Mouse (Mus musculus) embryonic facial prominence, embryonic 10.5 days (tissue): Measurements from ENCODE around the gene Intu. TPM values are rescaled to one million over a fixed set of nuclear protein-coding genes. Genes with fewer than 3 reads are reported as not detected.

Experiments used
- DNase-seq: peaks from one replicate; pipeline ENCODE4 v3.0.0-alpha.2; 2017; ENCODE audit warnings: low spot score
- H3K27ac ChIP-seq: fragments of 300-500 bp; sonication (generic); replicated peaks from 2 replicates; pipeline ENCODE4 v1.5.1; 2016; ENCODE audit warnings: mild to moderate bottlenecking
- H3K27me3 ChIP-seq: fragments of 300-500 bp; sonication (generic); replicated peaks from 2 replicates; pipeline ENCODE4 v1.6.1; 2016; ENCODE audit warnings: low read depth, mild to moderate bottlenecking; ENCODE audit not compliant: poor library complexity, severe bottlenecking
- H3K36me3 ChIP-seq: fragments of 300-500 bp; sonication (generic); replicated peaks from 2 replicates; pipeline ENCODE4 v1.6.1; 2016; ENCODE audit warnings: mild to moderate bottlenecking, moderate library complexity
- H3K4me1 ChIP-seq: fragments of 300-500 bp; sonication (generic); 2 replicates; pipeline ENCODE4 v1.6.1; 2016
- H3K4me3 ChIP-seq: fragments of 300-500 bp; sonication (generic); 2 replicates; pipeline ENCODE4 v1.5.1; 2016; ENCODE audit warnings: mild to moderate bottlenecking, moderate library complexity
- H3K9me3 ChIP-seq: fragments of 300-500 bp; sonication (generic); 2 replicates; pipeline ENCODE4 v1.6.1; 2016; ENCODE audit warnings: mild to moderate bottlenecking
- WGBS: fragments of 180-500 bp; shearing (Covaris S2); methylation state at CpG from one replicate; pipeline ENCODE4 v1.1.7; 2016; 5-methylcytosine and 5-hydroxymethylcytosine counted together
- polyA plus RNA-seq: library from polyadenylated mRNA; unstranded; fragments of >200 nt; fragmentation: Nextera tagmentation; extraction: Ambion mirVana; gene quantifications from 2 replicates; pipeline ENCODE4 v1.2.1, GENCODE M21; 2016

Intu gene
- polyA plus RNA-seq, 1 experiment from 2014 or later = 6.0 TPM

- DNase-seq = no peak
- 86% methylated on average over 3 of the region's 3 CpGs for WGBS
- no peak overlapping the region for H3K4me3 ChIP-seq
- H3K9me3 ChIP-seq = no peaks in the 10 kb centered on the region
- H3K36me3 ChIP-seq = no peaks in the 10 kb centered on the region
- no peaks in the 10 kb centered on the region for H3K27me3 ChIP-seq
- H3K27ac ChIP-seq = no peak overlapping the region
- 0 out of 2 replicates have a peak, but pooled peaks cover 1% of the 10 kb centered on the region for H3K4me1 ChIP-seq
Observed at GRCm38 (mm10) chr3:40518240-40518639, 12.8 kb upstream of the Intu start.

- H3K27me3 ChIP-seq = no peaks in the 10 kb centered on the region
- H3K27ac ChIP-seq = no peak overlapping the region
- no peaks in the 10 kb centered on the region for H3K9me3 ChIP-seq
- 79% methylated on average over 3 of the region's 3 CpGs for WGBS
- H3K4me1 ChIP-seq = 0 out of 2 replicates have a peak, but pooled peaks cover 3% of the 10 kb centered on the region
- no peaks in the 10 kb centered on the region for H3K36me3 ChIP-seq
- DNase-seq = no peak
- no peak overlapping the region for H3K4me3 ChIP-seq
Observed at GRCm38 (mm10) chr3:40519555-40519954, 11.5 kb upstream of the Intu start.

- H3K27ac ChIP-seq = no peak overlapping the region
- H3K27me3 ChIP-seq = no peaks in the 10 kb centered on the region
- no peak for DNase-seq
- no peaks in the 10 kb centered on the region for H3K36me3 ChIP-seq
- no peaks in the 10 kb centered on the region for H3K9me3 ChIP-seq
- no peak overlapping the region for H3K4me3 ChIP-seq
- WGBS = 94% methylated on average over 3 of the region's 3 CpGs
- H3K4me1 ChIP-seq = 0 out of 2 replicates have a peak, but pooled peaks cover 3% of the 10 kb centered on the region
Observed at GRCm38 (mm10) chr3:40520567-40520966, 10.5 kb upstream of the Intu start.

GRCm38 (mm10) chr3:40522446-40522845 is 8.6 kb upstream of the Intu start:
- no peak for DNase-seq
- Histone ChIP-seq H3K27ac (no peak overlapping the region), H3K27me3 (peaks cover 10% of the 10 kb centered on the region), H3K36me3 (no peaks in the 10 kb centered on the region), H3K4me1 (0 out of 2 replicates have a peak, but pooled peaks cover 3% of the 10 kb centered on the region), H3K4me3 (no peak overlapping the region), H3K9me3 (no peaks in the 10 kb centered on the region)
- WGBS = 39% methylated on average over 6 of the region's 6 CpGs

GRCm38 (mm10) chr3:40522846-40523245 is 8.2 kb upstream of the Intu start:
- Histone ChIP-seq H3K4me1 (0 out of 2 replicates have a peak, but pooled peaks cover 3% of the 10 kb centered on the region), H3K4me3 (no peak overlapping the region), H3K36me3 (no peaks in the 10 kb centered on the region), H3K9me3 (no peaks in the 10 kb centered on the region), H3K27me3 (peaks cover 14% of the 10 kb centered on the region), H3K27ac (no peak overlapping the region)
- WGBS = 60% methylated on average over 14 of the region's 14 CpGs
- DNase-seq = no peak

GRCm38 (mm10) chr3:40523371-40523783 is 7.7 kb upstream of the Intu start:
- no peak overlapping the region for H3K4me3 ChIP-seq
- WGBS = 15% methylated on average over 7 of the region's 7 CpGs

GRCm38 (mm10) chr3:40524841-40525240 is 6.2 kb upstream of the Intu start:
- Histone ChIP-seq H3K36me3 (no peaks in the 10 kb centered on the region), H3K4me1 (0 out of 2 replicates have a peak, but pooled peaks cover 3% of the 10 kb centered on the region), H3K4me3 (no peak overlapping the region), H3K27ac (no peak overlapping the region), H3K27me3 (peaks cover 32% of the 10 kb centered on the region), H3K9me3 (no peaks in the 10 kb centered on the region; the same call in 1 of the 2 replicates)
- whole genome bisulfite sequencing = 85% methylated on average over 7 of the region's 7 CpGs
- DNase-seq = no peak

More at GRCm38 (mm10) chr3:40523371-40523783, 7.7 kb upstream of the Intu start:
- Histone ChIP-seq H3K36me3 (no peaks in the 10 kb centered on the region), H3K27me3 (peaks cover 19% of the 10 kb centered on the region), H3K4me1 (0 out of 2 replicates have a peak, but pooled peaks cover 3% of the 10 kb centered on the region), H3K27ac (no peak overlapping the region), H3K9me3 (no peaks in the 10 kb centered on the region)
- peak; percentile 12 for DNase-seq

GRCm38 (mm10) chr3:40525341-40525740 is 5.7 kb upstream of the Intu start:
- 16% methylated on average over 4 of the region's 4 CpGs for WGBS
- Histone ChIP-seq H3K4me1 (0 out of 2 replicates have a peak, but pooled peaks cover 3% of the 10 kb centered on the region), H3K36me3 (no peaks in the 10 kb centered on the region), H3K27ac (no peak overlapping the region), H3K4me3 (no peak overlapping the region), H3K9me3 (no peaks in the 10 kb centered on the region; the same call in 1 of the 2 replicates), H3K27me3 (peaks cover 32% of the 10 kb centered on the region)
- DNase-seq = peak; percentile 82

- 88% methylated on average over 3 of the region's 3 CpGs for WGBS
- no peak overlapping the region for H3K27ac ChIP-seq
- H3K4me1 ChIP-seq = peaks cover 6% of the 10 kb centered on the region
- no peak for DNase-seq
- no peaks in the 10 kb centered on the region for H3K36me3 ChIP-seq
- no peaks in the 10 kb centered on the region; the same call in 1 of the 2 replicates for H3K9me3 ChIP-seq
- H3K27me3 ChIP-seq = peaks cover 39% of the 10 kb centered on the region
- no peak overlapping the region for H3K4me3 ChIP-seq
Observed at GRCm38 (mm10) chr3:40526095-40526494, 5.0 kb upstream of the Intu start.

GRCm38 (mm10) chr3:40527218-40527617 is 3.9 kb upstream of the Intu start:
- Histone ChIP-seq H3K27ac (no peak overlapping the region), H3K4me1 (peaks cover 17% of the 10 kb centered on the region), H3K27me3 (peaks cover 51% of the 10 kb centered on the region), H3K36me3 (no peaks in the 10 kb centered on the region), H3K4me3 (no peak overlapping the region), H3K9me3 (no peaks in the 10 kb centered on the region; the same call in 1 of the 2 replicates)
- WGBS = 65% methylated on average over 10 of the region's 10 CpGs
- no peak for DNase-seq

- no peak overlapping the region for H3K4me3 ChIP-seq
- H3K36me3 ChIP-seq = no peaks in the 10 kb centered on the region
- no peak for DNase-seq
- peaks cover 61% of the 10 kb centered on the region for H3K27me3 ChIP-seq
- H3K27ac ChIP-seq = no peak overlapping the region
- WGBS = 30% methylated on average over 9 of the region's 9 CpGs
- H3K4me1 ChIP-seq = peaks cover 23% of the 10 kb centered on the region
- no peaks in the 10 kb centered on the region; the same call in 1 of the 2 replicates for H3K9me3 ChIP-seq
Observed at GRCm38 (mm10) chr3:40527976-40528950, 2.8 kb upstream of the Intu start.

- Histone ChIP-seq H3K36me3 (no peaks in the 10 kb centered on the region), H3K4me1 (peaks cover 21% of the 10 kb centered on the region), H3K9me3 (no peaks in the 10 kb centered on the region; the same call in 1 of the 2 replicates), H3K27me3 (peaks cover 68% of the 10 kb centered on the region), H3K4me3 (no peak overlapping the region), H3K27ac (no peak overlapping the region)
- no peak for DNase-seq
- 68% methylated on average over 6 of the region's 6 CpGs for WGBS
Observed at GRCm38 (mm10) chr3:40528958-40529357, 2.1 kb upstream of the Intu start.
